Mouse (Mus musculus) erythroblast, embryonic 14.5 days (primary cell): ENCODE measurements around the gene Nwd2.

Experiments used
- GATA1 ChIP-seq: IDR thresholded peaks from 2 replicates; pipeline ENCODE4 v1.6.1; 2012; ENCODE audit warnings: low read length, inconsistent platforms, mixed read lengths
- TAL1 ChIP-seq: IDR thresholded peaks from 3 replicates; pipeline ENCODE4 v1.6.1; 2012; ENCODE audit warnings: low read length, inconsistent platforms, mixed read lengths

DNA sequence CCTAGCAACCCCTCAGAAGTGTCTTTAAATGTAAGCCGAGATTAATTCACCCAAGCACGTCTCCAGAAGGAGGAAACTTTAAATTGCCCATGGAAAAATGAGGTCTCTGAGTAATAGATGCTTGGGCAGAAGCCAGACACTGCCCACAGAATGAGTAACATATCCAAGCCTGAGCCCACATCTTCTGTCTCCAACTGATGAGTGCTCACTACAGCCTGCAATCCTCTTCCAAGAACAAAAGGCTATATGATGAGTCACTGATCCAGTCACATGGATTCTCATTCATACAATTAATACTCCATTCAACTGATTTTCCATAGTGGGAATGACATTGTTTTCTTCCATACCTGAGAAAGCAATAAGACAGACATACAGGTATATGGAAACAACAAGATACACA lies 41.5 kb upstream of the Nwd2 start:
- TF ChIP-seq GATA1: no peak
- TF ChIP-seq TAL1: no peak
